Mouse (Mus musculus) heart, adult 2 months (tissue): ENCODE data around the gene Rnf43. TPM values are rescaled to one million over a fixed set of nuclear protein-coding genes. Genes with fewer than 3 reads are reported as not detected.

Experiments used
- DNase-seq, 2 experiments: peaks; one replicate each; pipeline ENCODE4 v3.0.0; 2021
- H3K27ac ChIP-seq: fragments of 200-600 bp; 2 replicates; pipeline ENCODE4 v1.8.1; 2022
- H3K27me3 ChIP-seq: fragments of 200-500 bp; 2 replicates; pipeline ENCODE4 v1.6.1; 2012; ENCODE audit warnings: mild to moderate bottlenecking, low read length, inconsistent platforms, mixed read lengths; ENCODE audit not compliant: control insufficient read depth, insufficient read depth
- H3K36me3 ChIP-seq: fragments of 200-500 bp; 2 replicates; pipeline ENCODE4 v1.6.1; 2012; ENCODE audit warnings: low read length, inconsistent platforms; ENCODE audit not compliant: control insufficient read depth, insufficient read depth
- H3K4me1 ChIP-seq: fragments of 200-500 bp; 2 replicates; pipeline ENCODE4 v1.6.1; 2011; ENCODE audit warnings: low read length; ENCODE audit not compliant: control insufficient read depth, insufficient read depth
- H3K4me3 ChIP-seq: fragments of 200-600 bp; 2 replicates; pipeline ENCODE4 v1.8.1; 2022
- H3K79me2 ChIP-seq: fragments of 200-500 bp; replicated peaks from 2 replicates; pipeline ENCODE4 v1.6.1; 2012; ENCODE audit warnings: mild to moderate bottlenecking, inconsistent platforms, low read length, moderate library complexity, mixed read lengths; ENCODE audit not compliant: control insufficient read depth, insufficient read depth
- H3K9ac ChIP-seq: fragments of 200-500 bp; 2 replicates; pipeline ENCODE4 v1.6.1; 2012; ENCODE audit warnings: low read depth, mild to moderate bottlenecking, control low read depth, inconsistent platforms, low read length, mixed read lengths
- CTCF ChIP-seq: fragments of 200-600 bp; IDR thresholded peaks from 2 replicates; pipeline ENCODE4 v1.8.1; 2022; ENCODE audit warnings: antibody characterized with exemption, mild to moderate bottlenecking, moderate library complexity
- EP300 ChIP-seq: fragments of 200-500 bp; IDR thresholded peaks from 2 replicates; pipeline ENCODE4 v1.6.1; 2011; ENCODE audit warnings: low read depth, low read length, control low read depth; ENCODE audit not compliant: insufficient read depth
- POLR2A ChIP-seq: fragments of 200-500 bp; IDR thresholded peaks from 2 replicates; pipeline ENCODE4 v1.6.1; 2011; ENCODE audit warnings: mild to moderate bottlenecking, low read depth, low read length, control low read depth; ENCODE audit not compliant: insufficient read depth
- WGBS: fragments of 180-500 bp; shearing (Covaris S2); methylation state at CpG from one replicate; pipeline ENCODE4 v1.1.7; 2018; 5-methylcytosine and 5-hydroxymethylcytosine counted together
- intact Hi-C: fragments of 180-260 bp; cut with DNase I; formaldehyde crosslinking; loops from one replicate; pipeline ENCODE4 v1.15.1; 2025
- polyA plus RNA-seq: library from polyadenylated mRNA; depleted of rRNA; stranded (reverse); fragments of >200 nt; gene quantifications from 2 replicates; pipeline ENCODE4 v1.2.3, GENCODE M21; 2012
- total RNA-seq, 2 experiments: library from RNA; stranded (reverse); gene quantifications; 2 replicates each; pipeline ENCODE4 v1.2.3; 2021

The Rnf43 gene
- total and polyA plus RNA-seq, 3 experiments: 0.31 to 0.45 (median 0.42) TPM

DNA sequence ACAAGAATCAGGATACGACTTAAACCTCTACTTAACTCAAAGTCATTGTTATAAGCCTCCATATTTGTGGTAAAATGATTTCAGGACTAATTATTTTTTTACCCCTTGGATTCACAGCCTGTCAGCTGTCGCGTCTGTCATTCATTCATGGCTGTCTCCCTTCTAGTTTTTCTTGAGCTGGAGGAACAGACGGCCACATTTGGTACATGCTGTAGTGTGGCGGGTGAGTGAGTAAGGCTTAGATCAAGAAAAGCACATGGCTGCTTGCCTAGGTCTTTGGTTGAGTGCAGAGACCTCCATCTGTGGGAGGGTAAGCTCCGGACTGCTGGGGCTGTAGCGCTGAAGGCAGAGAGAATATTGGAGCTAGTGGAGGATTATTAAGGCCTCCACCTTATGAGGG is 85.2 kb downstream of the Rnf43 start:
- no peak overlapping the region for H3K4me3 ChIP-seq
- H3K36me3 ChIP-seq: no peaks in the 10 kb centered on the region
- WGBS: 90% methylated on average over 7 of the region's 7 CpGs
- DNase-seq: no peak
- intact Hi-C loops: no loop called here
- no peak for TF ChIP-seq POLR2A
- no peak for TF ChIP-seq EP300
- H3K79me2 ChIP-seq: no peaks in the 10 kb centered on the region
- no peak overlapping the region for H3K9ac ChIP-seq
- H3K4me1 ChIP-seq: no peaks in the 10 kb centered on the region
- H3K27me3 ChIP-seq: no peaks in the 10 kb centered on the region
- no peak overlapping the region for H3K27ac ChIP-seq

GRCm38 (mm10) chr11:87748132-87749119 is 85.9 kb downstream of the Rnf43 start:
- peak overlapping the region; percentile 31; the same call in 1 of the 2 replicates for H3K27ac ChIP-seq
- TF ChIP-seq CTCF (no peak), EP300 (no peak), POLR2A (no peak; the same call in 1 of the 2 replicates)
- no peak overlapping the region for H3K4me3 ChIP-seq
- peak; percentile 43 to 75 for DNase-seq
- no peaks in the 10 kb centered on the region for H3K4me1 ChIP-seq
- no peaks in the 10 kb centered on the region for H3K79me2 ChIP-seq
- H3K36me3 ChIP-seq: no peaks in the 10 kb centered on the region
- intact Hi-C loops: no loop called here
- no peak overlapping the region for H3K9ac ChIP-seq
- WGBS: 26% methylated on average over 19 of the region's 19 CpGs
- H3K27me3 ChIP-seq: no peaks in the 10 kb centered on the region

- Histone ChIP-seq H3K4me1 (no peaks in the 10 kb centered on the region), H3K27me3 (no peaks in the 10 kb centered on the region), H3K79me2 (no peaks in the 10 kb centered on the region), H3K36me3 (no peaks in the 10 kb centered on the region), H3K27ac (peak overlapping the region; percentile 31; the same call in 1 of the 2 replicates), H3K4me3 (no peak overlapping the region), H3K9ac (no peak overlapping the region)
- no peak for TF ChIP-seq CTCF
- TF ChIP-seq POLR2A: peak; percentile 40; the same call in 1 of the 2 replicates
- no peak for TF ChIP-seq EP300
- peak; percentile 51 to 87 for DNase-seq
- WGBS: 52% methylated on average over 18 of the region's 18 CpGs
- intact Hi-C loops: no loop called here
Observed at GRCm38 (mm10) chr11:87749192-87750042, 86.9 kb downstream of the Rnf43 start.

DNA sequence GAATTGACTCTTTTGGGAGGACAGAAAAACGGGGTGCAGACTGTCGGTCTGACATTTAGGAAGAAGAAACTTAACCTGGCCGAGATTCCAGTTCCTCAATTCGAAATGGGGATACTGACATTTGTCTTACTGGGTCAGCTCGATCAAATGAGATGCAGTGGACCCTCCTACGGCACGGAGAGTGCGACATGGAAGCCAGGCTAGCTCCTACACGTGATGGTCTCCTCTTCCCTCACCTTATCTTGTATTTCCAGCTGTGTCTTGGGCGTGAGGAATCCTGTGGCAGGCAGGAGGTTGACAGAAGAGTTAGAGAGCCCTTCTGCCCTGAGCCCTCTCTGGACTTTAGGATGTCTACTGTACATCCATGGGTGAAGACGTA is 87.5 kb downstream of the Rnf43 start:
- intact Hi-C loops: no loop called here
- no peak overlapping the region for H3K9ac ChIP-seq
- H3K79me2 ChIP-seq: no peaks in the 10 kb centered on the region
- peak overlapping the region; percentile 26; the same call in 1 of the 2 replicates for H3K27ac ChIP-seq
- no peaks in the 10 kb centered on the region for H3K4me1 ChIP-seq
- no peak overlapping the region for H3K4me3 ChIP-seq
- H3K27me3 ChIP-seq: no peaks in the 10 kb centered on the region
- no peaks in the 10 kb centered on the region for H3K36me3 ChIP-seq
- no peak for TF ChIP-seq POLR2A
- no peak for TF ChIP-seq CTCF
- no peak for TF ChIP-seq EP300
- 50% methylated on average over 11 of the region's 11 CpGs for WGBS
- no peak for DNase-seq

- DNase-seq: peak in 1 of 2 experiments; percentile 13
- no peak overlapping the region for H3K4me3 ChIP-seq
- H3K36me3 ChIP-seq: no peaks in the 10 kb centered on the region
- H3K27me3 ChIP-seq: no peaks in the 10 kb centered on the region
- TF ChIP-seq CTCF (no peak), POLR2A (no peak), EP300 (no peak)
- no peaks in the 10 kb centered on the region for H3K79me2 ChIP-seq
- intact Hi-C loops: no loop called here
- no peak overlapping the region for H3K27ac ChIP-seq
- H3K4me1 ChIP-seq: no peaks in the 10 kb centered on the region
- H3K9ac ChIP-seq: no peak overlapping the region
- 60% methylated on average over 3 of the region's 3 CpGs for WGBS
Observed at GRCm38 (mm10) chr11:87750521-87750920, 88.0 kb downstream of the Rnf43 start.
